Mouse (Mus musculus): Measurements from ENCODE around the gene Brd9.

GRCm38 (mm10) chr13:73960117-73960652, 22.6 kb downstream of the Brd9 start:
- TF ChIP-seq CTCF (IDR thresholded peaks at IDR 0.05; ENCODE audit: low read depth) (no peak), EP300 (IDR thresholded peaks at IDR 0.05; ENCODE audit: low read depth) (no peak)

Measured in liver, embryonic 14.5 days (tissue).